Mouse (Mus musculus) CD4-positive, CD25-positive, alpha-beta regulatory T cell (primary cell): Measurements from ENCODE around the gene Gm4707. TPM values are rescaled to one million over a fixed set of nuclear protein-coding genes. Genes with fewer than 3 reads are reported as not detected.

Experiments
- polyA plus RNA-seq: library from polyadenylated mRNA; unstranded; fragments of 100-300 nt; shearing (Covaris generic); gene quantifications from one replicate; pipeline ENCODE4 v1.2.1, GENCODE M21; 2017

Gene Gm4707
- 4.1 TPM for polyA plus RNA-seq

GRCm38 (mm10) chr17:71459818-71460217 is at the start of gene Gm4707:
Gene Gm4707 (minus strand): TSS chr17:71459918.

GRCm38 (mm10) chr17:71474762-71475704 is 15.3 kb upstream of the Gm4707 start, which contains the start of gene Smchd1:
Gene Smchd1 (minus strand): TSS chr17:71475343.

Other genes starting within 250 kb of the Gm4707 start
- 0.06 TPM for gene Emilin2, start 147.9 kb downstream of the Gm4707 start, polyA plus RNA-seq
- 142 TPM for gene Smchd1, start 15.4 kb upstream of the Gm4707 start, polyA plus RNA-seq
- gene Ndc80, start 66.9 kb upstream of the Gm4707 start, polyA plus RNA-seq: 10.7 TPM
- 0.56 TPM for gene Spdya, start 92.1 kb upstream of the Gm4707 start, polyA plus RNA-seq
- gene Wdr43, start 156.0 kb upstream of the Gm4707 start, polyA plus RNA-seq: 148 TPM
- gene Togaram2, start 213.3 kb upstream of the Gm4707 start, polyA plus RNA-seq: not detected